Mouse (Mus musculus): Measurements from ENCODE around the gene Ap3d1.

Ap3d1 gene

DNA sequence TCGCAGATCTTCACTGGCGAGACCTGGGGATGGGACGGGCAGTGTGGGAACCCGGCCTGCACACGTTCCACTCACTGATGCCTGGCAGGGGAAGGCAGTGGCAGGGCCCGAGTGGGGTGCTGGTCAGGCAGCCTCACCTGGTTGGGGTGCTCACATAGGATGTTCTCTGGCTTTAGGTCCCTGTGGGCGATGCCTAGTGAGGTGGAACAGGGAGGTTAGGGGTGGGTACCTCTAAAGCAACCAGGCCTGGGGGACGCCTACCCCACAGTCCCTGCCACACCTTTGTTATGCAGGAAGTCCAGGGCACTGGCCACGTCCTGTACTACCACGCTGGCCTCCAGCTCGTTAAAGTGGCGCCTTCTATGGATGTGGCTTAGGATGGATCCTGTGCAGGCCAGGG, 73.0 kb downstream of the Ap3d1 start:
- DNase-seq (ENCODE audit: low read depth in 1 of 2, low spot score in 2 of 2): no peak

GRCm38 (mm10) chr10:80668614-80669013, 73.5 kb downstream of the Ap3d1 start:
- no peak for DNase-seq (ENCODE audit: low read depth in 1 of 2, low spot score in 2 of 2)

GRCm38 (mm10) chr10:80666837-80667412, 75.1 kb downstream of the Ap3d1 start:
- DNase-seq (ENCODE audit: low read depth in 1 of 2, low spot score in 2 of 2): no peak

- no peak for DNase-seq (ENCODE audit: low read depth in 1 of 2, low spot score in 2 of 2)
Measured at GRCm38 (mm10) chr10:80665981-80666733, 75.9 kb downstream of the Ap3d1 start.

- DNase-seq (ENCODE audit: low read depth in 1 of 2, low spot score in 2 of 2): no peak
Measured at GRCm38 (mm10) chr10:80665459-80665858, 76.6 kb downstream of the Ap3d1 start.

DNA sequence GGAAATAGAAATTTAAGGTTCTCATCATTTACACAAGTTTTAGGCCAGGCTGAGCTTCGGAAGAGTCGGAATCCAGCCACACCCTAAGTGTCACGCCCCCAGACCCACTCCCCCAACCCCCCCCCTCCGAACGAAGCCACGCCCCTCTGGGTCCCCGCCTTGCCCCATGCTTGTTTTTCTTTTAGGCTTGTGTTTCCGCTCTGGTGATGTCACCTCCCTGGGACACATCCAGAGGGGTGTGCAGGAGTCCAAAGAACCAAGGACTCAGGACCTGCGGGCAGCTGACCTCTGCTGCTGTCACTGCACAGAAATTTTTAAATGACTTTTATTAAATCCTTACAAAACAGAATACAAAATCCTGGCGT, 77.1 kb downstream of the Ap3d1 start:
- no peak for DNase-seq (ENCODE audit: low read depth in 1 of 2, low spot score in 2 of 2)

DNA sequence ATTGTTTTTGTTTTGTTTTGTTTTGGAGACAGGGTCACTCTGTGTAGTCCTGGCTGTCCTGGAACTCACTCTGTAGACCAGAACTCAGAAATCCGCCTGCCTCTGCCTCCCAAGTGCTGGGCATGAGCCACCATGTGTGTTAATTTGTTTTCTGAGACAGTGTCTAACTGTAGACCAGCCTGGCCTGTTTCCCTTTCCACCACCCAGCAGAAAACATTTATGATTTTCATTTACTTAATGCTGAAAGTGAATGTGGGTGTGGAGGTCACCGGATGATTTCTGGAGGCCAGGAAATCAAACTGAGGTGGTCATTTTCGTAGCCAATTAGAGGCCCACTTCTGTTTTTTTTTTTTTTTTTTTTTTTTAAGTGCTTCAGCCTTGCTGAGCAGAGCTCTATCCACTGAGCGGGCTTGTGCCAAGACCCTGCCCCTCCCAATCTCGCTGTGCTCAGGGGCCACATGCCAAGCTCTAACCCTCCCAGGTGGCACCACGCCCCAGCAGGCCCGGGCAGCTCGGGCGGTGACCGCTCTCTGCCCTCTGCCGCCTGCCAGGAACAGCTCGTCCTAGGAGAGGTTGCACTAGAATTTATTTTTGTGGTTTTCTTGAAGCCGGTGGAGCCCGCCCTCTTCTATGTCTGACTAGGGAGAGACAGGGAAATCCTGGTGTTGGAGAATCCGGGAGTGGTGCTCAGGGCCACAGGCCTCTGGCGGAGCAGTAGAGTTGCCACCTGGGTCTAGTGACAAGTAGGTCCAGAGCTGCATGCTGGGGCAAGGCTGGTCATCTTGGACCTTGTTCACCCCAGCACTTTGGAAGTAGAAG, 77.7 kb downstream of the Ap3d1 start:
- DNase-seq (ENCODE audit: low read depth in 1 of 2, low spot score in 2 of 2): peak in 1 of 2 experiments; percentile 26

- no peak for DNase-seq (ENCODE audit: low read depth in 1 of 2, low spot score in 2 of 2)
Measured at GRCm38 (mm10) chr10:80663485-80664196, 78.4 kb downstream of the Ap3d1 start.

GRCm38 (mm10) chr10:80661149-80661548, 80.9 kb downstream of the Ap3d1 start:
- peak in 1 of 2 experiments; percentile 36 for DNase-seq (ENCODE audit: low read depth in 1 of 2, low spot score in 2 of 2)

- DNase-seq (ENCODE audit: low read depth in 1 of 2, low spot score in 2 of 2): peak in 1 of 2 experiments; percentile 37
Measured at GRCm38 (mm10) chr10:80659213-80659612, 82.9 kb downstream of the Ap3d1 start.

- DNase-seq (ENCODE audit: low read depth in 1 of 2, low spot score in 2 of 2): no peak
Measured at GRCm38 (mm10) chr10:80658841-80659202, 83.2 kb downstream of the Ap3d1 start.

- no peak for DNase-seq (ENCODE audit: low read depth in 1 of 2, low spot score in 2 of 2)
Measured at GRCm38 (mm10) chr10:80658194-80658840, 83.7 kb downstream of the Ap3d1 start.

All from monocyte, adult 2 months (primary cell).